Mouse (Mus musculus): ENCODE measurements around the gene Lpcat2b. TPM values are rescaled to one million over a fixed set of nuclear protein-coding genes. Genes with fewer than 3 reads are reported as not detected.

The Lpcat2b gene
- polyA plus RNA-seq, 1 experiment, result 0.14 TPM

DNA sequence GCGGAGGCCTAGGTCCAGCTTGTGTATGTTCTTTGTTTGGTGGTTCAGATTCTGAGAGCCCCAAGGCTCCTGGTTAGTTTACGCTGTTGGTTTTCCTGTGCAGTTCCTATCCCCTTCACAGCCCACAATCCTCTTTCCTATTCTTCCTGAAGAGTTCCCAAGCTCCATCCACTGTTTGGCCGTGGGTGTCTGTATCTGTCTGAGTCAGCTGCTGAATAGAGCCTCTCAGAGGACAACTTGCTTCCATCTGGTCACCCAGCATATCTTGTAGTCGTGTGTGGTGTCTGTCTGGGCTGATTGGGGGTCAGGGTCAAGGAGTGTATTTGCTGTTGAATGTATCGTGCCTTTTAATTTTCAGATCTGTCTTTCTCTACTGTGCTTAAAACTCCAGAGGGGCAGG is 10.5 kb downstream of the Lpcat2b start:
- Histone ChIP-seq H3K4me3 (replicated peaks; ENCODE audit: extremely low read depth, low read depth, low read length) (no peak overlapping the region), H3K4me1 (ENCODE audit: control insufficient read depth, insufficient read depth, low read length) (no peaks in the 10 kb centered on the region)
- TF ChIP-seq CTCF (IDR thresholded peaks at IDR 0.05; ENCODE audit: insufficient read depth, low read length) (no peak), POLR2A (IDR thresholded peaks at IDR 0.05; ENCODE audit: borderline replicate concordance, extremely low read depth, low read depth, low read length) (no peak)
- WGBS, result 81% methylated on average over 5 of the region's 5 CpGs
- DNase-seq, result no peak

DNA sequence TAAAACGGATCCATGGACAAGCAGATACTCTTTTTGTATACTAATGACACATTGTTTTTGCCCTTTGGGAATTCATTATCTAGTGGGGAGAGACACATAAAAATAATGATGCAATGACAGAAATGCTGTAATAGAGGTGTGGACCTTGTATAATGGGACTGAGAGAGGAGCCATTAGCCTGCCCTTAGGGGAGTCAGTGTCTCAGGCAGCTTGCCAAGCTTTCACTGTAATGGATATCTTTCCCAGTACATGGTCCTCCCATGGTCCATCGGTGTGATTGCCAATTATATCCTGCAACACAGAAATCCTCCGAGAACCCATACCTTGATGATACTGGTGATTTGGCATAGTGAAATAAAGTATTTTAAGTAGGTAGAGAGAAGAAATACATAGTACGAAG is 12.9 kb downstream of the Lpcat2b start:
- TF ChIP-seq CTCF (IDR thresholded peaks at IDR 0.05; ENCODE audit: insufficient read depth, low read length), result no peak
- TF ChIP-seq POLR2A (IDR thresholded peaks at IDR 0.05; ENCODE audit: borderline replicate concordance, extremely low read depth, low read depth, low read length), result no peak
- DNase-seq, result no peak
- WGBS, result 88% methylated on average over 4 of the region's 4 CpGs

DNA sequence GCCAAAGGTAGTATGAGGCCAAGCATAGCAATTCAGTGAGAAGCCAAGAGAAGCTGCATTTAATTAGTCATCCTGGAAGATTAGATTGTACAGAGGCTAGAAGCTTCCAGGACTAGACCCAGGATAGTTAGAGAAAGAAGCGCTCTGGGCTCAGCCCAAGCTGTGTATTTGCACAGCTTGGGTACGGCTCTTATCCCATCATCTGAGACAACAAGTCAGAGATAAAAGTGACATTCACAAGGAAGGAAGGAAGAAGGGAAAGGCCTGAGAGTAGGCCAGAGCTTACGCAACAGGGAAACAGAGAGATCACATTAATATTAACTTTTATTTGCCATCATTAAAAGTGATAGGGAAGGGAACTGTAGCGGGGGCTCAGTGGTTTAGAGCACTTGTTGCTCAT is 16.6 kb downstream of the Lpcat2b start:
- no peak for TF ChIP-seq CTCF (IDR thresholded peaks at IDR 0.05; ENCODE audit: insufficient read depth, low read length)
- no peak for TF ChIP-seq POLR2A (IDR thresholded peaks at IDR 0.05; ENCODE audit: borderline replicate concordance, extremely low read depth, low read depth, low read length)
- Histone ChIP-seq H3K4me1 (ENCODE audit: control insufficient read depth, insufficient read depth, low read length) (no peaks in the 10 kb centered on the region), H3K4me3 (replicated peaks; ENCODE audit: extremely low read depth, low read depth, low read length) (no peak overlapping the region)
- DNase-seq, result no peak
- WGBS, result 73% methylated on average over 4 of the region's 4 CpGs

More for the DNA sequence above, 12.9 kb downstream of the Lpcat2b start:
- H3K4me3 ChIP-seq (replicated peaks; ENCODE audit: extremely low read depth, low read depth, low read length), result no peak overlapping the region
- no peaks in the 10 kb centered on the region for H3K4me1 ChIP-seq (ENCODE audit: control insufficient read depth, insufficient read depth, low read length)

DNA sequence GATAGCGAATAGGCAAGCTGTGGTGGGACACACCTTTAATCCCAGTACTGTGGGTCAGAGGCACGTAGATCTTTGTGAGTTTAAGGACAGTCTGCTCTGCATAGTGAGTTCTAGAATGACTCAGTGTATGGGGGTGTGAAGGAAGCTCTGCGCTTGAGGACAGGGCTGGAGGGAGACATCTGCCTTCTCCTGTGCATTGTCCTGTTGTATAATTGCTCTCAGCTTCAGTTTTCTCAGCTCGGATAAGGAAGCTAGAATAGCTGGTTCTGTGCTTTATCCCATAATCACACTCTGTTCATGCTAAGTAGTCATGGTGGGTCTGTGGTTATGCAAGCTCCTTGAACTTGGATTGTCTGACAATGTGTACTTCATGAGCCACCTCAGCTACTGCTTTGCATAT is 17.4 kb downstream of the Lpcat2b start:
- Histone ChIP-seq H3K4me1 (ENCODE audit: control insufficient read depth, insufficient read depth, low read length) (no peaks in the 10 kb centered on the region), H3K4me3 (replicated peaks; ENCODE audit: extremely low read depth, low read depth, low read length) (no peak overlapping the region)
- TF ChIP-seq CTCF (IDR thresholded peaks at IDR 0.05; ENCODE audit: insufficient read depth, low read length) (no peak), POLR2A (IDR thresholded peaks at IDR 0.05; ENCODE audit: borderline replicate concordance, extremely low read depth, low read depth, low read length) (no peak)
- WGBS, result 91% methylated on average over 4 of the region's 4 CpGs
- DNase-seq, result no peak

DNA sequence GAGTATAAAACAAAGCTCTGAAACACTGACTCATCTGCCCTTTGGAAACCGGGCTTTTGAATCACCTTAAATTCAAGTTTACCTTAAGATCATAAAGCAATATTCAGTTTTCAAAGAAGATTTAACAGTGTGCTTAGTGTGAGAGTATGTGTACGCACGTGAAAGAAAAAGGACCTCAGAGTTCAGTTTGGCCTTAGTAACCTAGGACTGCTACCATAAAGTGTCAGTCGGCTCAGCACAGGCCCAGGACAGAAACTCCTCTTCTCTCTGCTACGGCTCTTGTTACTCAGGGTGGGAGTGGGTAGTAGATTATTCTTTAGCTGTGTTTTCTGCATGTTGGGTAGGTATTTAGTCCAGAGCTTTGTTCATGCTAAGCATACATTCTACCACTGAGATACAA is 18.3 kb downstream of the Lpcat2b start:
- Histone ChIP-seq H3K4me3 (replicated peaks; ENCODE audit: extremely low read depth, low read depth, low read length) (no peak overlapping the region), H3K4me1 (ENCODE audit: control insufficient read depth, insufficient read depth, low read length) (no peaks in the 10 kb centered on the region)
- DNase-seq, result no peak
- TF ChIP-seq CTCF (IDR thresholded peaks at IDR 0.05; ENCODE audit: insufficient read depth, low read length), result no peak
- TF ChIP-seq POLR2A (IDR thresholded peaks at IDR 0.05; ENCODE audit: borderline replicate concordance, extremely low read depth, low read depth, low read length), result no peak
- 90% methylated on average over 5 of the region's 5 CpGs for WGBS

DNA sequence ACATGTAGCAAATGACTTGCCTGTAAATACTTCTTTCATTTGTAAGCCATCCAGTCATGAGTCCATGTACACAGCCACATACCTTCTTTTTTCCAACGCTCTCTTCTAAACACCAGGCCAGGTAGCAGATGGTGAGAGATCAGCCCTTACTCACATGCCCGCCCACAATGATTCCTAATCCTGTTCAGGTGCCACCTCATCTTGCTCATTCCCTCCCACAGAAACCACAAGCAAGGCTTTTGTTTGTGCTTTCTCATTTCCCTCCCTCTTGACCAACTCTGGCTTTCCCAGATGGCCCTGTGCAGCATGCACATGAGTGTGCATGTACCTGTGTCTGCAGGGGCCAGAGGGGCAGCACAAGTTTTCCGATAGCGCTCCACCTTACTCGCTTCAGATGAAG is 18.9 kb downstream of the Lpcat2b start:
- no peak overlapping the region for H3K4me3 ChIP-seq (replicated peaks; ENCODE audit: extremely low read depth, low read depth, low read length)
- 93% methylated on average over 5 of the region's 5 CpGs for WGBS
- no peak for DNase-seq
- TF ChIP-seq CTCF (IDR thresholded peaks at IDR 0.05; ENCODE audit: insufficient read depth, low read length) (no peak), POLR2A (IDR thresholded peaks at IDR 0.05; ENCODE audit: borderline replicate concordance, extremely low read depth, low read depth, low read length) (no peak)
- no peaks in the 10 kb centered on the region for H3K4me1 ChIP-seq (ENCODE audit: control insufficient read depth, insufficient read depth, low read length)

DNA sequence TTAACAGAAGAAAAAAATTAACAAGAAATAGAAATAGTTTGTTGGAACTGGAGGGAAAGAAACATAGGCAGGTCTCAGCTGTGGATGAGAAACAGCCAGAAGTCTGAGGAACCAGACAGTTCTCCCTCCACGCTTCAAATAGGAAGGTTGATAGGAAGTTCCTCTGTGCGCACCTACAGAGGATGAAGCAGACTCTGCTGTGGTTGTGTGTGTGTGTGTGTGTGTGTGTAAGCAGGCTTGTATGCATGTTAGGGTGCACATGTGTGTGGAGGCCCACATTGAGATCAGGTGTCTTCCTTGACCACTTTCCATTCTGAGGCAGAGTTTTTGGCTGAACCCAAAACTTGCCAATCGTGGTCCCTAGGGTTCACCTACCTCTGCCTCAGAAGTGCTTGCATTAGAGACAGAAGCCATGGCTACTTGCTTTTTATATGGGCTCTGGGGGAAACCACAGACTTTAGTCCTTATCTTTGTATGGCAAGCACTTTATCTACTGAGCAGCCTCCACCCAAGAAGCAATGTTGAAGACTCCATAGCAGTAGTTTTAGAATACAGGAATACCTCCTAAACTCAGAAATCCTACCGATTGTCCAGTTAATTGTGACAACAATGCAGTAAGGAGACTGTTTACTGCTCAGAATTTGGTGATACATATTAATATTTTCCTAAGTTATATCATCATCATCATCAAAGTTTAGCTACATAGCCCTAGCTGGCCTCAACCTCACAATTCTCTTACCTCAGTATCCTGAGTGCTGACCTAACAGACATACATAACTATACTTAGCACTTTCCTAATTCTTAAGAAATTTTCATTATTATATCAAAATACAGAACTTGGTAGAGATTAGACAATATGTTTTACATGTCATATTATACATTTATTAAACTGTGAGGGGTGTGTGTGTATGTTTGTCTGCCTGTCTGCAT is 31.1 kb downstream of the Lpcat2b start:
- WGBS, result 92% methylated on average over 4 of the region's 4 CpGs
- DNase-seq, result no peak
- H3K4me1 ChIP-seq (ENCODE audit: control insufficient read depth, insufficient read depth, low read length), result no peaks in the 10 kb centered on the region
- no peak for TF ChIP-seq CTCF (IDR thresholded peaks at IDR 0.05; ENCODE audit: insufficient read depth, low read length)
- TF ChIP-seq POLR2A (IDR thresholded peaks at IDR 0.05; ENCODE audit: borderline replicate concordance, extremely low read depth, low read depth, low read length), result no peak
- no peak overlapping the region for H3K4me3 ChIP-seq (replicated peaks; ENCODE audit: extremely low read depth, low read depth, low read length)

DNA sequence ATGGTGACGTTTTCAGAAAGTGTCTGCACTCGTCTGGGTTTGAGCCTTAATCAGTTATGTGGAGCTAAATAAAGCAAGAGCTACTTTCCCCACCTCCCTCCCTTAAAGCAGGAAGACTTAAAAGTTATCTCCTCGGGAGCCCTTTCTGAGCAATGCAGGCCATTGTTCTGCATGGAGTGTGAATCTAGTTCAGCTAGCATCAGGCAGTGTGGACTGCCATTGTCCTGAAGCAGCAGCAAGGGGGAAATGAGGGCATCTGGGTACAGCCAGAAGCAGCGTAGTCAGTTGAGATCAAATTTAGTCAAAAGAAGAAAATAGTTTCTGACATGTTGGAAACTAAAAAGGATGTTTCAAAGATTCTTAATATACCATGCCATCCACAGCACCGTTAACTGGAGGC is 35.2 kb downstream of the Lpcat2b start:
- Histone ChIP-seq H3K4me3 (replicated peaks; ENCODE audit: extremely low read depth, low read depth, low read length) (no peak overlapping the region), H3K4me1 (ENCODE audit: control insufficient read depth, insufficient read depth, low read length) (no peaks in the 10 kb centered on the region)
- TF ChIP-seq POLR2A (IDR thresholded peaks at IDR 0.05; ENCODE audit: borderline replicate concordance, extremely low read depth, low read depth, low read length), result no peak
- DNase-seq, result no peak
- WGBS, result 63% methylated on average over 5 of the region's 5 CpGs

DNA sequence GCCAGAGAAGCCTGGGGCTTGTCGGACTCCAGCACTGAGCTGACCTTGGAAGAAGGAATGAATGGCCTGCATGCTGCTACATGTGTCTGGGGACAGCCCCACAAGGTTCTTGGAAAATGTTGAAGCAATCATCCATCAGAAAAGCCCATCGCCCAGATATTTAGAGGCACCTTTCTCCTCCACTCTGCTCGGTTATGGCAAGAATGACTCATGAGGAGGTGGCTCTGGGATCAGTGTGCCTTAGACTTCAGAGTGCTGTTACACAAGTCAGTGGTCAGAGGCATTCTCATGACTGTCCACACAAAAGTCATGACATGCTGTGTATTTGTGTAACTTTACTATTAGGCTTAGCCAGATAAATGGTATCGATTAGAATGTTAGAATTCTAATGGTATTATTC is 35.7 kb downstream of the Lpcat2b start:
- 86% methylated on average over 4 of the region's 4 CpGs for WGBS
- no peak for TF ChIP-seq POLR2A (IDR thresholded peaks at IDR 0.05; ENCODE audit: borderline replicate concordance, extremely low read depth, low read depth, low read length)
- TF ChIP-seq CTCF (IDR thresholded peaks at IDR 0.05; ENCODE audit: insufficient read depth, low read length), result no peak
- no peak for DNase-seq
- Histone ChIP-seq H3K4me3 (replicated peaks; ENCODE audit: extremely low read depth, low read depth, low read length) (no peak overlapping the region), H3K4me1 (ENCODE audit: control insufficient read depth, insufficient read depth, low read length) (no peaks in the 10 kb centered on the region)

All from lung, adult 2 months (tissue).